Mouse (Mus musculus) stomach, embryonic 14.5 days (tissue): ENCODE data around the gene Arhgap44. TPM values are rescaled to one million over a fixed set of nuclear protein-coding genes. Genes with fewer than 3 reads are reported as not detected.

Source experiments
- ATAC-seq: fragments of 200-750 bp; cut with Nextera tagmentation; 2 replicates; pipeline ENCODE4 v1.8.0; 2017; ENCODE audit warnings: low read depth, moderate TSS enrichment; ENCODE audit not compliant: insufficient number of reproducible peaks, insufficient read depth, low FRiP score
- H3K27ac ChIP-seq: fragments of 300-500 bp; sonication (generic); 2 replicates; pipeline ENCODE4 v1.5.1; 2014; ENCODE audit warnings: mild to moderate bottlenecking, low read length, moderate library complexity, mixed read lengths
- H3K27me3 ChIP-seq: fragments of 300-500 bp; sonication (generic); 2 replicates; pipeline ENCODE4 v1.6.1; 2014; ENCODE audit warnings: low read length, control low read depth, mixed read lengths; ENCODE audit not compliant: control insufficient read depth, insufficient read depth
- H3K36me3 ChIP-seq: fragments of 300-500 bp; sonication (generic); 2 replicates; pipeline ENCODE4 v1.6.1; 2014; ENCODE audit warnings: mild to moderate bottlenecking, control low read depth, low read length, moderate library complexity, mixed read lengths; ENCODE audit not compliant: control insufficient read depth, insufficient read depth
- H3K4me1 ChIP-seq: fragments of 300-500 bp; sonication (generic); 2 replicates; pipeline ENCODE4 v1.6.1; 2014; ENCODE audit warnings: low read length, control low read depth, mixed read lengths; ENCODE audit not compliant: control insufficient read depth, insufficient read depth
- H3K4me2 ChIP-seq: fragments of 300-500 bp; sonication (generic); replicated peaks from 2 replicates; pipeline ENCODE4 v1.6.1; 2014; ENCODE audit warnings: low read depth, low read length, control low read depth
- H3K4me3 ChIP-seq: fragments of 300-500 bp; sonication (generic); 2 replicates; pipeline ENCODE4 v1.5.1; 2014; ENCODE audit warnings: low read depth, low read length, control low read depth
- H3K9ac ChIP-seq: fragments of 300-500 bp; sonication (generic); replicated peaks from 2 replicates; pipeline ENCODE4 v1.6.1; 2014; ENCODE audit warnings: low read depth, mild to moderate bottlenecking, control low read depth, low read length, moderate library complexity, mixed read lengths
- H3K9me3 ChIP-seq: fragments of 300-500 bp; sonication (generic); 2 replicates; pipeline ENCODE4 v1.6.1; 2016; ENCODE audit warnings: low read depth, low read length, control low read depth; ENCODE audit not compliant: control insufficient read depth
- WGBS: fragments of 180-500 bp; shearing (Covaris S2); extraction: QIAGEN DNeasy Blood & Tissue Kit; methylation state at CpG from one replicate; pipeline ENCODE4 v1.1.7; 2014; 5-methylcytosine and 5-hydroxymethylcytosine counted together
- polyA plus RNA-seq: library from polyadenylated mRNA; unstranded; fragments of >200 nt; fragmentation: Nextera tagmentation; extraction: Ambion mirVana; gene quantifications from 2 replicates; pipeline ENCODE4 v1.2.1, GENCODE M21; 2014

Arhgap44 gene
- polyA plus RNA-seq, 1 experiment from 2014 or later, result 9.1 TPM

GRCm38 (mm10) chr11:65003611-65004010 lies 159.2 kb downstream of the Arhgap44 start:
- Histone ChIP-seq H3K4me3 (no peak overlapping the region), H3K27ac (no peak overlapping the region), H3K4me2 (no peak overlapping the region), H3K36me3 (peaks cover 22% of the 10 kb centered on the region), H3K9me3 (no peaks in the 10 kb centered on the region), H3K4me1 (no peaks in the 10 kb centered on the region), H3K9ac (no peak overlapping the region), H3K27me3 (no peaks in the 10 kb centered on the region)
- no peak for ATAC-seq
- 47% methylated on average over 5 of the region's 5 CpGs for WGBS

GRCm38 (mm10) chr11:65001729-65002128 lies 161.0 kb downstream of the Arhgap44 start:
- Histone ChIP-seq H3K4me1 (no peaks in the 10 kb centered on the region), H3K27me3 (no peaks in the 10 kb centered on the region), H3K9me3 (no peaks in the 10 kb centered on the region), H3K4me2 (no peak overlapping the region), H3K27ac (no peak overlapping the region), H3K36me3 (peaks cover 38% of the 10 kb centered on the region), H3K9ac (no peak overlapping the region), H3K4me3 (no peak overlapping the region)
- ATAC-seq, result no peak
- WGBS, result 88% methylated on average over 14 of the region's 14 CpGs

- Histone ChIP-seq H3K9me3 (no peaks in the 10 kb centered on the region), H3K4me3 (no peak overlapping the region), H3K27me3 (no peaks in the 10 kb centered on the region), H3K27ac (no peak overlapping the region), H3K9ac (no peak overlapping the region), H3K36me3 (peaks cover 41% of the 10 kb centered on the region), H3K4me1 (no peaks in the 10 kb centered on the region), H3K4me2 (no peak overlapping the region)
- no peak for ATAC-seq
- 79% methylated on average over 5 of the region's 5 CpGs for WGBS
Observed at GRCm38 (mm10) chr11:64999685-65000084, 163.1 kb downstream of the Arhgap44 start.

- no peaks in the 10 kb centered on the region for H3K27me3 ChIP-seq
- H3K4me1 ChIP-seq, result no peaks in the 10 kb centered on the region
- no peak overlapping the region for H3K4me3 ChIP-seq
- no peak overlapping the region for H3K4me2 ChIP-seq
- no peak for ATAC-seq
- no peak overlapping the region for H3K9ac ChIP-seq
- H3K27ac ChIP-seq, result no peak overlapping the region
- 93% methylated on average over 3 of the region's 3 CpGs for WGBS
- H3K9me3 ChIP-seq, result no peaks in the 10 kb centered on the region
- peaks cover 47% of the 10 kb centered on the region for H3K36me3 ChIP-seq
Observed at GRCm38 (mm10) chr11:64998439-64998838, 164.3 kb downstream of the Arhgap44 start.

GRCm38 (mm10) chr11:64988556-64988955 lies 174.2 kb downstream of the Arhgap44 start:
- H3K4me2 ChIP-seq, result no peak overlapping the region
- no peak for ATAC-seq
- H3K9me3 ChIP-seq, result no peaks in the 10 kb centered on the region
- H3K9ac ChIP-seq, result no peak overlapping the region
- H3K36me3 ChIP-seq, result peaks cover 56% of the 10 kb centered on the region
- H3K4me3 ChIP-seq, result no peak overlapping the region
- WGBS, result 94% methylated on average over 2 of the region's 2 CpGs
- no peaks in the 10 kb centered on the region for H3K4me1 ChIP-seq
- H3K27me3 ChIP-seq, result no peaks in the 10 kb centered on the region
- no peak overlapping the region for H3K27ac ChIP-seq

- Histone ChIP-seq H3K4me1 (peaks cover 8% of the 10 kb centered on the region), H3K36me3 (peaks cover 21% of the 10 kb centered on the region; the same call in 1 of the 2 replicates), H3K27ac (no peak overlapping the region), H3K27me3 (no peaks in the 10 kb centered on the region), H3K9me3 (no peaks in the 10 kb centered on the region), H3K4me3 (peak overlapping the region; percentile 95), H3K9ac (peak overlapping the region; percentile 71), H3K4me2 (peak overlapping the region; percentile 60)
- no peak for ATAC-seq
- 11% methylated on average over 9 of the region's 9 CpGs for WGBS
Observed at GRCm38 (mm10) chr11:64979489-64979845, 183.3 kb downstream of the Arhgap44 start.

- WGBS, result under 1% methylated on average over 65 of the region's 65 CpGs
Observed at GRCm38 (mm10) chr11:64978720-64979488, 183.9 kb downstream of the Arhgap44 start, which contains the start of gene Elac2. Elac2 (plus strand) TSS chr11:64979038.

GRCm38 (mm10) chr11:64972418-64972817 lies 190.3 kb downstream of the Arhgap44 start:
- Histone ChIP-seq H3K36me3 (no peaks in the 10 kb centered on the region), H3K27ac (no peak overlapping the region), H3K9me3 (no peaks in the 10 kb centered on the region), H3K9ac (no peak overlapping the region), H3K4me1 (no peaks in the 10 kb centered on the region), H3K27me3 (no peaks in the 10 kb centered on the region), H3K4me3 (no peak overlapping the region), H3K4me2 (no peak overlapping the region)
- 68% methylated on average over 2 of the region's 2 CpGs for WGBS
- no peak for ATAC-seq

More at GRCm38 (mm10) chr11:64978720-64979488, 183.9 kb downstream of the Arhgap44 start, which contains the start of gene Elac2:
- Histone ChIP-seq H3K36me3 (peaks cover 15% of the 10 kb centered on the region; the same call in 1 of the 2 replicates), H3K4me2 (peak within 1 kb of the TSS; percentile 78), H3K27me3 (no peaks in the 10 kb centered on the region), H3K4me3 (peak within 1 kb of the TSS; percentile 95), H3K9me3 (no peaks in the 10 kb centered on the region), H3K27ac (no peak within 1 kb of the TSS), H3K4me1 (peaks cover 8% of the 10 kb centered on the region), H3K9ac (peak within 1 kb of the TSS; percentile 71)
- ATAC-seq, result peak; percentile 100
